Mouse (Mus musculus) effector memory CD4-positive, alpha-beta T cell, adult 7 months (primary cell): ENCODE results near the gene Apba2. TPM values are rescaled to one million over a fixed set of nuclear protein-coding genes. Genes with fewer than 3 reads are reported as not detected.

ENCODE experiments used
- polyA plus RNA-seq: library from polyadenylated mRNA; unstranded; fragments of 100-300 nt; shearing (Covaris generic); gene quantifications from one replicate; pipeline ENCODE4 v1.2.1, GENCODE M21; 2017

Apba2 gene
- not detected for polyA plus RNA-seq

GRCm38 (mm10) chr7:64501536-64502270 lies at the start of gene Apba2:
TSS of gene Apba2 (plus strand) at chr7:64501706.

Other genes starting within 250 kb of the Apba2 start
- 8.1 TPM for gene Mtmr10, start 214.1 kb upstream of the Apba2 start, polyA plus RNA-seq
- gene Fan1, start 127.6 kb upstream of the Apba2 start, polyA plus RNA-seq, result 4.7 TPM
- 49.3 TPM for gene Mphosph10, start 109.4 kb upstream of the Apba2 start, polyA plus RNA-seq
- 10.7 TPM for gene Mcee, start 109.1 kb upstream of the Apba2 start, polyA plus RNA-seq